Mouse (Mus musculus) G1E (cell line): ENCODE measurements at regions not wholly inside any gene's neighbourhood (a gene's known extent, or its start where the extent isn't known, plus 50 kb on each side); places are given as distances from the start of the nearest gene placed in this dataset.

Source experiments
- ATAC-seq: 2 replicates; pipeline ENCODE4 v1.8.0; 2016; ENCODE audit warnings: mild to moderate bottlenecking; ENCODE audit not compliant: insufficient number of reproducible peaks, poor library complexity, low FRiP score, severe bottlenecking; ENCODE audit errors: extremely low read depth
- DNase-seq: peaks from one replicate; pipeline ENCODE4 v3.0.0; 2012; ENCODE audit warnings: low spot score
- H3K27me3 ChIP-seq: 2 replicates; pipeline ENCODE4 v1.6.1; 2012; ENCODE audit warnings: mild to moderate bottlenecking, low read length, inconsistent platforms; ENCODE audit not compliant: insufficient read depth
- H3K36me3 ChIP-seq: replicated peaks from 2 replicates; pipeline ENCODE3; 2012; ENCODE audit warnings: mild to moderate bottlenecking, inconsistent platforms
- H3K4me1 ChIP-seq: 2 replicates; pipeline ENCODE4 v1.6.1; 2012; ENCODE audit warnings: low read depth, low read length, inconsistent platforms, mixed read lengths; ENCODE audit not compliant: insufficient read depth
- H3K4me3 ChIP-seq: 2 replicates; pipeline ENCODE4 v1.5.1; 2012; ENCODE audit warnings: low read depth, mild to moderate bottlenecking, inconsistent platforms, low read length, moderate library complexity, mixed read lengths
- H3K9me3 ChIP-seq: replicated peaks from 2 replicates; pipeline ENCODE4 v1.6.1; 2012; ENCODE audit warnings: inconsistent platforms
- CTCF ChIP-seq: IDR thresholded peaks from 2 replicates; pipeline ENCODE4 v1.5.1; 2012; ENCODE audit warnings: low read depth, low read length, inconsistent platforms, mixed read lengths
- GATA1 ChIP-seq: IDR thresholded peaks from 2 replicates; pipeline ENCODE4 v1.6.1; 2012; ENCODE audit warnings: borderline replicate concordance, low read length, inconsistent platforms, mixed read lengths
- GATA2 ChIP-seq: IDR thresholded peaks from 2 replicates; pipeline ENCODE4 v1.6.1; 2012; ENCODE audit warnings: low read depth, low read length, inconsistent platforms, borderline replicate concordance
- POLR2AphosphoS5 ChIP-seq: IDR thresholded peaks from 2 replicates; pipeline ENCODE4 v1.6.1; 2012; ENCODE audit warnings: low read depth, low read length, inconsistent platforms; ENCODE audit not compliant: insufficient replicate concordance
- TAL1 ChIP-seq: conservative IDR thresholded peaks from 2 replicates; pipeline ENCODE4 v1.6.1; 2012; ENCODE audit warnings: low read depth, low read length, inconsistent platforms, mixed read lengths

GRCm38 (mm10) chr1:161301348-161302075, 50.5 kb upstream of the Prdx6 start:
- DNase-seq = no peak

DNA sequence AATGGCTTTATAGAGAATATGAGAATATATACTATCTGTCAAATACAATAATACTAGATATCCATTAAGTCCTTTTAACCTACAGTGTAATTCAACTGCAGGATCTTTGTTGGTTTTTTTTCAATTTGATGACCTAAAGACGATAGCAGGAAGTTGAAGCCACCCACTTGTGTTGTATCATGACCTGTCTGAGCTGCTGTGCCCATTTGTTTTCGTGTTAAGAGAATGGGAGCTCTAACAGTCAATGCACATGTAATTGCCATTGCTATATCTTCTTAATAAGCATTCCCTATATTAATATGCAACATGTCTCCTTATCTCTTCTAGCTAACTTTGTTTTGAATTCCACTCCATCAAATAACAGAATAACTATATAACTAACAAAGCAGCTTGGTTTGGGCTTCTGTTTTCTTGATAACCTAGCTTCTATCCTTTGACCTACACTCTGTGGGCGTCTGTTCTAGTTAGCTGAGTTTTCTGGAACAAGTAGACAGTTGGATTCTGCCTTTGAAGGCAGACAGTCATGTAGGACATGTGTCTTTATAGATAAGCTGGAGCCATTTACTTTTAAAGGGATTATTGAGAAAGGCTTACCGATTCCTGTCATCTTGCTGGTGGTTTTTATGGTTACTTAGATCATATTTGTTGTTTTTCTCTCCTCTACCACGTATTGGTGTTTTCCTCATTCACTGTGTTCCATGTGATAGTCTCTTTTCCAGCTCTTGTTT, 55.9 kb upstream of the Prdx6 start:
- H3K9me3 ChIP-seq = no peaks in the 10 kb centered on the region
- no peaks in the 10 kb centered on the region for H3K27me3 ChIP-seq
- H3K4me3 ChIP-seq = no peak overlapping the region; the same call in 1 of the 2 replicates
- ATAC-seq (peak; percentile 88), DNase-seq (peak; percentile 36)
- TF ChIP-seq GATA2 (no peak), GATA1 (no peak), POLR2AphosphoS5 (no peak), CTCF (no peak), TAL1 (peak; percentile 76)
- H3K4me1 ChIP-seq = peaks cover 64% of the 10 kb centered on the region
- H3K36me3 ChIP-seq = no peaks in the 10 kb centered on the region

More at GRCm38 (mm10) chr1:161301348-161302075, 50.5 kb upstream of the Prdx6 start:
- H3K27me3 ChIP-seq = no peaks in the 10 kb centered on the region
- no peak for TF ChIP-seq POLR2AphosphoS5
- no peak for TF ChIP-seq GATA2
- TF ChIP-seq TAL1 = no peak
- TF ChIP-seq CTCF = no peak
- no peaks in the 10 kb centered on the region for H3K9me3 ChIP-seq
- no peaks in the 10 kb centered on the region for H3K36me3 ChIP-seq
- H3K4me1 ChIP-seq = peaks cover 61% of the 10 kb centered on the region
- ATAC-seq = peak; percentile 77
- H3K4me3 ChIP-seq = no peak overlapping the region

- ATAC-seq (no peak), DNase-seq (no peak)
These were observed 58.2 kb upstream of the Prdx6 start for GRCm38 (mm10) chr1:161309269-161309668.

DNA sequence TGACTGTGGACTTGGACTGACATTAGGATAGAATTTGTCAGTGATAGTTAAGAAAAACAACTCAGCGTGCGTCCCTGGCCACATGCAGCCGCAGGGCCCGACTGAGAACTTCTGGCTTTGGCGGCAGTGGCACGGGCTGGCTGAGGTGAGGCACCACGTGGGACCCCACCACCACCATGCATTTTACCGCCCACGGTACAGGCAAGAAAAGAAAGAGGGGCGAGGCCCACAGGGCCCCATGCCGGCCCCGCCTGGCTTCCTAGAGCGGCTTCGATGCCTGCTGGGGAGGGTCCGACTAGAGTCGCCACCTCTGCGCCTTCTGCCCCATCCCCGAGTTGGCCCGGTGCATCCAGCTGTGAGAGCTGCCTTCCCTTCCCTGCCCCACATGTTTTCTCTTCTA, 63.1 kb upstream of the Prdx6 start:
- DNase-seq (no peak), ATAC-seq (no peak)
- Histone ChIP-seq H3K4me1 (peaks cover 14% of the 10 kb centered on the region), H3K27me3 (no peaks in the 10 kb centered on the region), H3K36me3 (no peaks in the 10 kb centered on the region), H3K4me3 (no peak overlapping the region), H3K9me3 (no peaks in the 10 kb centered on the region)
- TF ChIP-seq GATA2 = no peak
- no peak for TF ChIP-seq CTCF
- no peak for TF ChIP-seq GATA1
- no peak for TF ChIP-seq POLR2AphosphoS5
- no peak for TF ChIP-seq TAL1

More at GRCm38 (mm10) chr1:161309269-161309668, 58.2 kb upstream of the Prdx6 start:
- H3K27me3 ChIP-seq = no peaks in the 10 kb centered on the region
- peaks cover 49% of the 10 kb centered on the region for H3K4me1 ChIP-seq
- H3K9me3 ChIP-seq = no peaks in the 10 kb centered on the region
- no peak for TF ChIP-seq GATA2
- no peak for TF ChIP-seq CTCF
- no peak for TF ChIP-seq POLR2AphosphoS5
- TF ChIP-seq GATA1 = no peak
- TF ChIP-seq TAL1 = no peak
- no peak overlapping the region for H3K4me3 ChIP-seq
- no peaks in the 10 kb centered on the region for H3K36me3 ChIP-seq

- H3K36me3 ChIP-seq = no peaks in the 10 kb centered on the region
- no peak for ATAC-seq
- H3K4me1 ChIP-seq = no peaks in the 10 kb centered on the region
- peaks cover 11% of the 10 kb centered on the region for H3K27me3 ChIP-seq
- H3K4me3 ChIP-seq = no peak overlapping the region
- no peaks in the 10 kb centered on the region for H3K9me3 ChIP-seq
- no peak for DNase-seq
- TF ChIP-seq POLR2AphosphoS5 = no peak
- TF ChIP-seq GATA1 = no peak
- TF ChIP-seq TAL1 = no peak
- TF ChIP-seq CTCF = no peak
These were observed 70.7 kb upstream of the Prdx6 start for GRCm38 (mm10) chr1:161321675-161322074.

GRCm38 (mm10) chr1:161329218-161329617, 66.0 kb upstream of the Tnfsf4 start:
- no peaks in the 10 kb centered on the region for H3K36me3 ChIP-seq
- H3K4me3 ChIP-seq = no peak overlapping the region
- H3K9me3 ChIP-seq = no peaks in the 10 kb centered on the region
- H3K27me3 ChIP-seq = peaks cover 22% of the 10 kb centered on the region
- peaks cover 4% of the 10 kb centered on the region; the same call in 1 of the 2 replicates for H3K4me1 ChIP-seq
- ATAC-seq (no peak), DNase-seq (no peak)
- TF ChIP-seq TAL1 (no peak), POLR2AphosphoS5 (no peak), CTCF (no peak), GATA2 (no peak), GATA1 (no peak)
